Mouse (Mus musculus): Measurements from ENCODE around the gene Cenpe. TPM values are rescaled to one million over a fixed set of nuclear protein-coding genes. Genes with fewer than 3 reads are reported as not detected.

The Cenpe gene
- total and polyA plus RNA-seq, 3 experiments, result 19.5 to 119 (median 26.4) TPM

- no peak overlapping the region for H3K27ac ChIP-seq (ENCODE audit: control insufficient read depth, low read depth, low read length)
- H3K9me3 ChIP-seq (replicated peaks; ENCODE audit: insufficient read depth, low read length), result no peaks in the 10 kb centered on the region
Observed at GRCm38 (mm10) chr3:135246828-135247227, 34.5 kb downstream of the Cenpe start.

GRCm38 (mm10) chr3:135249104-135249503 is 36.8 kb downstream of the Cenpe start:
- no peaks in the 10 kb centered on the region for H3K9me3 ChIP-seq (replicated peaks; ENCODE audit: insufficient read depth, low read length)
- no peaks in the 10 kb centered on the region for H3K27me3 ChIP-seq (ENCODE audit: control insufficient read depth in 1 of 2, insufficient read depth in 2 of 2, low read length in 2 of 2)
- no peaks in the 10 kb centered on the region for H3K79me2 ChIP-seq (ENCODE audit: control insufficient read depth, insufficient read depth, low read length, poor library complexity)
- no peak overlapping the region for H3K9ac ChIP-seq (ENCODE audit: control insufficient read depth, low read depth, low read length, poor library complexity, severe bottlenecking)
- H3K4me1 ChIP-seq (ENCODE audit: control insufficient read depth in 1 of 2, insufficient read depth in 2 of 2, low read length in 2 of 2), result no peaks in the 10 kb centered on the region
- DNase-seq (ENCODE audit: low read depth, low spot score), result no peak
- peaks cover 0 to 37% of the 10 kb centered on the region in 2 experiments; a peak in 2 of 4 replicates for H3K36me3 ChIP-seq (ENCODE audit: control insufficient read depth in 1 of 2, insufficient read depth in 2 of 2, low read length in 2 of 2)
- no peak overlapping the region for H3K27ac ChIP-seq (ENCODE audit: control insufficient read depth, low read depth, low read length)
- H3K4me3 ChIP-seq (ENCODE audit: control insufficient read depth in 1 of 2, insufficient read depth in 1 of 2, low read depth in 2 of 2, low read length in 2 of 2), result no peak overlapping the region
- TF ChIP-seq HCFC1 (IDR thresholded peaks at IDR 0.05; ENCODE audit: low read depth, low read length) (no peak), MXI1 (IDR thresholded peaks at IDR 0.05; ENCODE audit: low read depth, low read length) (no peak), ZMIZ1 (IDR thresholded peaks at IDR 0.05; ENCODE audit: low read depth, low read length) (no peak), POLR2A (IDR thresholded peaks at IDR 0.05; ENCODE audit: control insufficient read depth in 1 of 2, insufficient read depth in 1 of 2, low read depth in 1 of 2, low read length in 2 of 2, poor library complexity in 1 of 2) (no peak), ZKSCAN1 (IDR thresholded peaks at IDR 0.05; ENCODE audit: low read depth, low read length) (no peak), POLR2AphosphoS2 (IDR thresholded peaks at IDR 0.05; ENCODE audit: low read length) (no peak), CHD2 (IDR thresholded peaks at IDR 0.05; ENCODE audit: low read length) (no peak), MEF2A (IDR thresholded peaks at IDR 0.05; ENCODE audit: extremely low read depth, insufficient replicate concordance, low read depth, low read length, poor library complexity, severe bottlenecking) (no peak), POLR2AphosphoS5 (IDR thresholded peaks at IDR 0.05; ENCODE audit: borderline replicate concordance, low read depth, low read length) (no peak), UBTF (IDR thresholded peaks at IDR 0.05; ENCODE audit: borderline replicate concordance, insufficient read depth, low read depth, low read length) (no peak), JUND (IDR thresholded peaks at IDR 0.05; ENCODE audit: low read depth, low read length) (no peak), EP300 (IDR thresholded peaks at IDR 0.05; ENCODE audit: low read depth in 1 of 2, low read length in 2 of 2) (no peak), CTCF (IDR thresholded peaks at IDR 0.05 in 2 of 3, conservative IDR thresholded peaks at IDR 0.05 in 1 of 3; ENCODE audit: control insufficient read depth in 1 of 3, insufficient read depth in 1 of 3, low read depth in 2 of 3, low read length in 3 of 3, poor library complexity in 1 of 3, severe bottlenecking in 1 of 3) (no peak)

More at GRCm38 (mm10) chr3:135246828-135247227, 34.5 kb downstream of the Cenpe start:
- no peak for DNase-seq (ENCODE audit: low read depth, low spot score)
- Histone ChIP-seq H3K36me3 (ENCODE audit: control insufficient read depth in 1 of 2, insufficient read depth in 2 of 2, low read length in 2 of 2) (peaks cover 0 to 38% of the 10 kb centered on the region in 2 experiments; a peak in 2 of 4 replicates), H3K4me3 (ENCODE audit: control insufficient read depth in 1 of 2, insufficient read depth in 1 of 2, low read depth in 2 of 2, low read length in 2 of 2) (no peak overlapping the region), H3K4me1 (ENCODE audit: control insufficient read depth in 1 of 2, insufficient read depth in 2 of 2, low read length in 2 of 2) (no peaks in the 10 kb centered on the region), H3K9ac (ENCODE audit: control insufficient read depth, low read depth, low read length, poor library complexity, severe bottlenecking) (no peak overlapping the region), H3K79me2 (ENCODE audit: control insufficient read depth, insufficient read depth, low read length, poor library complexity) (no peaks in the 10 kb centered on the region), H3K27me3 (ENCODE audit: control insufficient read depth in 1 of 2, insufficient read depth in 2 of 2, low read length in 2 of 2) (no peaks in the 10 kb centered on the region)
- TF ChIP-seq ZNF384 (IDR thresholded peaks at IDR 0.05; ENCODE audit: low read depth, low read length), result no peak
- TF ChIP-seq MXI1 (IDR thresholded peaks at IDR 0.05; ENCODE audit: low read depth, low read length), result no peak
- no peak for TF ChIP-seq MAFK (IDR thresholded peaks at IDR 0.05; ENCODE audit: borderline replicate concordance, low read depth, low read length)
- TF ChIP-seq MYB (IDR thresholded peaks at IDR 0.05; ENCODE audit: low read depth, low read length), result no peak
- TF ChIP-seq NRF1 (IDR thresholded peaks at IDR 0.05; ENCODE audit: insufficient read depth, low read depth, low read length, poor library complexity, severe bottlenecking), result no peak
- no peak for TF ChIP-seq TAL1 (IDR thresholded peaks at IDR 0.05; ENCODE audit: low read length)
- no peak for TF ChIP-seq CHD1 (IDR thresholded peaks at IDR 0.05; ENCODE audit: low read depth, low read length)
- TF ChIP-seq JUND (IDR thresholded peaks at IDR 0.05; ENCODE audit: low read depth, low read length), result no peak
- no peak for TF ChIP-seq RCOR1 (IDR thresholded peaks at IDR 0.05; ENCODE audit: low read depth, low read length)
- no peak for TF ChIP-seq KAT2A (conservative IDR thresholded peaks at IDR 0.05; ENCODE audit: low read depth, low read length)
